Mouse (Mus musculus) myocyte (in vitro differentiated cells): Measurements from ENCODE around the gene Epn1. TPM values are rescaled to one million over a fixed set of nuclear protein-coding genes. Genes with fewer than 3 reads are reported as not detected.
A peak's percentile ranks its signal among the peaks of the same experiment; 100 is the strongest.

Source experiments
- H3K27me3 ChIP-seq: one replicate; pipeline ENCODE4 v1.6.1; 2011; ENCODE audit not compliant: control insufficient read depth, insufficient read depth, insufficient read length
- H3K36me3 ChIP-seq: one replicate; pipeline ENCODE4 v1.6.1; 2011; ENCODE audit not compliant: control insufficient read depth, insufficient read depth
- H3K4me2 ChIP-seq: one replicate; pipeline ENCODE4 v1.6.1; 2011; ENCODE audit warnings: low read depth, control low read depth
- H3K4me3 ChIP-seq: one replicate; pipeline ENCODE4 v1.5.1; 2011; ENCODE audit warnings: mild to moderate bottlenecking, control low read depth, moderate library complexity
- H3K79me2 ChIP-seq: one replicate; pipeline ENCODE4 v1.6.1; 2011; ENCODE audit not compliant: control insufficient read depth, insufficient read depth
- H3ac ChIP-seq: one replicate; pipeline ENCODE4 v1.6.1; 2011; ENCODE audit not compliant: control insufficient read depth, insufficient read length
- CEBPB ChIP-seq: IDR thresholded peaks from 2 replicates; pipeline ENCODE4 v1.6.1; 2011; ENCODE audit warnings: mild to moderate bottlenecking, moderate library complexity; ENCODE audit not compliant: poor library complexity, insufficient read depth, severe bottlenecking
- E2F4 ChIP-seq: IDR thresholded peaks from one replicate; pipeline ENCODE4 v1.6.1; 2011; ENCODE audit warnings: mild to moderate bottlenecking, control low read depth, moderate library complexity; ENCODE audit not compliant: insufficient read depth
- MAX ChIP-seq: IDR thresholded peaks from one replicate; pipeline ENCODE4 v1.6.1; 2011; ENCODE audit warnings: low read depth, mild to moderate bottlenecking, control low read depth
- MYOD1 ChIP-seq, 3 experiments: IDR thresholded peaks; one replicate each; pipeline ENCODE4 v1.6.1; 2011; ENCODE audit warnings: control low read depth in 2 of 3, low read depth in 2 of 3, mild to moderate bottlenecking in 2 of 3, moderate library complexity in 1 of 3; ENCODE audit not compliant: insufficient read length in 2 of 3, control insufficient read depth in 1 of 3
- MYOG ChIP-seq, 3 experiments: IDR thresholded peaks; one replicate each; pipeline ENCODE4 v1.6.1; 2011; ENCODE audit warnings: control low read depth in 2 of 3, low read depth in 2 of 3, mild to moderate bottlenecking in 2 of 3; ENCODE audit not compliant: insufficient read length in 2 of 3, control insufficient read depth in 1 of 3, insufficient read depth in 1 of 3
- POLR2A ChIP-seq: IDR thresholded peaks from one replicate; pipeline ENCODE4 v1.6.1; 2011; ENCODE audit warnings: low read depth, mild to moderate bottlenecking, control low read depth, moderate library complexity; ENCODE audit not compliant: insufficient read length
- POLR2AphosphoS2 ChIP-seq: IDR thresholded peaks from one replicate; pipeline ENCODE4 v1.6.1; 2011; ENCODE audit warnings: low read depth, control low read depth; ENCODE audit not compliant: insufficient read length
- REST ChIP-seq: IDR thresholded peaks from one replicate; pipeline ENCODE4 v1.6.1; 2011; ENCODE audit warnings: mild to moderate bottlenecking, control low read depth, moderate library complexity; ENCODE audit not compliant: insufficient read depth, insufficient read length
- SRF ChIP-seq: IDR thresholded peaks from one replicate; pipeline ENCODE4 v1.6.1; 2011; ENCODE audit warnings: low read depth; ENCODE audit not compliant: control insufficient read depth, insufficient read length
- TCF12 ChIP-seq: IDR thresholded peaks from one replicate; pipeline ENCODE4 v1.6.1; 2011; ENCODE audit warnings: mild to moderate bottlenecking, control low read depth; ENCODE audit not compliant: poor library complexity, insufficient read depth, severe bottlenecking
- TCF3 ChIP-seq: IDR thresholded peaks from one replicate; pipeline ENCODE4 v1.6.1; 2011; ENCODE audit warnings: low read depth, control low read depth; ENCODE audit not compliant: insufficient read length
- USF1 ChIP-seq: IDR thresholded peaks from one replicate; pipeline ENCODE4 v1.6.1; 2011; ENCODE audit warnings: low read depth, mild to moderate bottlenecking, control low read depth, moderate library complexity
- polyA plus RNA-seq: library from polyadenylated mRNA; unstranded; fragments of >200 nt; fragmentation: generic; extraction: Trizol; gene quantifications from one replicate; pipeline ENCODE4 v1.2.1, GENCODE M21; 2012; ENCODE audit warnings: missing spikeins

Gene Epn1
- 118 TPM for polyA plus RNA-seq

DNA sequence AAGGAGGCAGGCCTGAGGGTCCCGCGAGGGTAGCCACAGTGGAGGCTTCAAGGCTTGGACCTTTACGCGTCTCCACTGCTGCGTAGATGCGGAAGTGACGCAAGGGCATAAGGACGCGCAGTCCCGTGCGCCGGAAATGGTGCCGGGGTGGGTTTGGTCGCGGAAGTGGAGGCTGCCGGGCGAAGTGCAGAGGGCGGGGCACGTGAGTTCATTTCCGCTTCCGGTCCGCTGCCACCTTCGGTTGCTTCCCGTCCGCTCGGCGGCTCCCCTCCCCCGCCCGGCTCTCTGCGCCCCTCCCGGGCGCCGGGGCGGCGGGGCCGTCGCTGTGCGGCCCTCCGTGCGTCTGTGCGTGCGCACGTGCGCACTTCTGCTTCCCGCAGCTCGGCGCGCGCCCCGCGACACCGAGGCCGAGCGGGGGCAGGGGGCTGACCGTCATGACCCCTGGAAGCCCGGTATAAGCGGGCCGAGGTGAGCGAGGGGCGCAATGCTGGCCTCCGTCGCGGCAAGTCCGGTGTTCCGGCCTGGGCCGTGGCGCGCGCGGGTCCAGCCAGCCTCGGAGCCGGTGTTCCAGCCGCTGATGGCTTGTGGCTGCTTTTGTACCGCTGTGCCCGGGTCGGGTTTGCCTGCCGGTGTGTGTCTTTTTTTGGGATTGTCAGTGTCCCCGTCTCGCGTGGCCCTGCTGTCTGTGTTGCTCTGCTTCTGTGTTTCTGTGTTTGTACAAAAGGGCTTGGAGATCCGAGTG, at the start of gene Epn1:
TSS of gene Epn1 (plus strand) at position 226 of the 742 bp plus-strand sequence.
- H3K4me3 ChIP-seq = peak within 1 kb of the TSS; percentile 48
- peak within 1 kb of the TSS; percentile 74 for H3ac ChIP-seq
- no peaks in the 10 kb centered on the region for H3K27me3 ChIP-seq
- H3K4me2 ChIP-seq = peak within 1 kb of the TSS; percentile 77
- TF ChIP-seq E2F4 = no peak
- peak; percentile 100 for TF ChIP-seq POLR2AphosphoS2
- peak in 1 of 3 experiments; percentile 8 for TF ChIP-seq MYOD1 (IDR thresholded peaks at IDR 0.05; ENCODE audit: control insufficient read depth in 1 of 3, insufficient read length in 2 of 3, low read depth in 2 of 3)
- TF ChIP-seq USF1 = peak; percentile 11
- peak; percentile 68 for TF ChIP-seq POLR2A
- TF ChIP-seq MAX = no peak
- peaks cover 53% of the 10 kb centered on the region for H3K79me2 ChIP-seq
- H3K36me3 ChIP-seq = peaks cover 36% of the 10 kb centered on the region

DNA sequence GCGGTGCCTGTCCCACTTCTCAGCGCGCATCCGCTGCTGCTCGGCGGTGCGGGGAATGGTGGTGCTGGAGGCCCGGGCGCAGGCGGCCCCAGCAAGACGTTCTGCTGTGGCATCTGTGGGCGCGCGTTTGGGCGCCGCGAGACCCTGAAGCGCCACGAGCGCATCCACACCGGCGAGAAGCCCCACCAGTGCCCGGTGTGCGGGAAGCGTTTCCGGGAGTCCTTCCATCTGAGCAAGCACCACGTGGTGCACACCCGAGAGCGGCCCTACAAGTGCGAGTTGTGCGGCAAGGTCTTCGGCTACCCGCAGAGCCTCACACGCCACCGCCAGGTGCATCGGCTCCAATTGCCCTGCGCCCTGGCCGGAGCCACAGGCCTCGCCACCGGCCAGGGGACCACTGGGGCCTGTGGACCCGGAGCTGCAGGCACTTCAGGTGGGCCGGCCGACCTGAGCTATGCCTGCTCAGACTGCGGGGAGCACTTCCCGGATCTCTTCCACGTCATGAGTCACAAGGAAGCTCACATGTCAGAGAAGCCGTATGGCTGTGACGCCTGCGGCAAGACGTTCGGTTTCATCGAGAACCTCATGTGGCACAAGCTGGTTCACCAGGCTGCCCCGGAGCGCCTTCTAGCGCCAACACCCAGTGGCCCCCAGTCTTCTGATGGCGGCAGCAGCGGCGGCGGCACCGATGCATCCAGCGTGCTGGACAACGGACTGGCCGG, 49.3 kb upstream of the Epn1 start:
- no peak overlapping the region for H3ac ChIP-seq
- no peak for TF ChIP-seq MAX
- H3K4me3 ChIP-seq = no peak overlapping the region
- H3K4me2 ChIP-seq = no peak overlapping the region
- H3K79me2 ChIP-seq = peaks cover 7% of the 10 kb centered on the region
- H3K27me3 ChIP-seq = no peaks in the 10 kb centered on the region
- peaks cover 26% of the 10 kb centered on the region for H3K36me3 ChIP-seq

DNA sequence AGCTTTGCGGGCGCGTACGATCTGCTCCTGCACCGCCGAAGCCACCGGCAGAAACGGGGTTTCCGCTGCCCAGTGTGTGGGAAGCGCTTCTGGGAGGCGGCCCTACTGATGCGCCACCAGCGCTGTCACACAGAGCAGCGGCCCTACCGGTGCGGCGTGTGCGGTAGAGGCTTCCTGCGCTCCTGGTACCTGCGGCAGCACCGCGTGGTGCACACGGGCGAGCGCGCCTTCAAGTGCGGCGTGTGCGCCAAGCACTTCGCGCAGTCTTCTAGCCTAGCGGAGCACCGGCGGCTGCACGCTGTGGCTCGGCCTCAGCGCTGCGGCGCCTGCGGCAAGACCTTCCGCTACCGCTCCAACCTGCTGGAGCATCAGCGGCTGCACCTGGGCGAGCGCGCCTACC, 48.5 kb upstream of the Epn1 start:
- H3K27me3 ChIP-seq = no peaks in the 10 kb centered on the region
- TF ChIP-seq POLR2A = no peak
- TF ChIP-seq MYOG (IDR thresholded peaks at IDR 0.05; ENCODE audit: control insufficient read depth in 1 of 3, insufficient read depth in 1 of 3, insufficient read length in 2 of 3, low read depth in 2 of 3) = no peak
- peak; percentile 52 for TF ChIP-seq POLR2AphosphoS2
- TF ChIP-seq TCF12 = no peak
- TF ChIP-seq CEBPB = no peak
- H3K79me2 ChIP-seq = no peaks in the 10 kb centered on the region
- H3K4me2 ChIP-seq = no peak overlapping the region
- peaks cover 25% of the 10 kb centered on the region for H3K36me3 ChIP-seq
- H3K4me3 ChIP-seq = no peak overlapping the region
- no peak overlapping the region for H3ac ChIP-seq

DNA sequence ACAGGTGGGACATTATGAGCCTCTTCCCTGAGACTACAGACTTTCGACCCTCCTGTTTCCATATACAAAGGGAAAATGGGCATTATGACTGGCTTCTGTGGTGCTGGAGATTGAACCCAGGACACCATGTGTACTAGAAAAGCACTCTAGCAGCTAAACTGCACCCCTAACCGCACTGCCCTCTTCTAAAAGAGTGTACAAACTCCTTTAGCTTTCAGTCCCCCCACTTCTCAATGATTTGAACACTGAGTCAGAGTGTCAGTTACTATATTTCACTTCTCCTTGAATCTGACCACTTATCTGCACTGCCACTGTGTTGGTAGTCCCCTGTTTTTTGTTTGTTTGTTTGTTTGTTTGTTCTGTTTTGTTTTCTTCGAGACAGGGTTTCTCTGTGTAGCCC, 46.2 kb upstream of the Epn1 start, which contains the start of gene 4632433K11Rik:
TSS of gene 4632433K11Rik (plus strand) at position 301 of the 400 bp plus-strand sequence.
- Histone ChIP-seq H3K4me3 (no peak within 1 kb of the TSS), H3K27me3 (no peaks in the 10 kb centered on the region), H3K4me2 (no peak within 1 kb of the TSS), H3ac (no peak within 1 kb of the TSS), H3K36me3 (peaks cover 12% of the 10 kb centered on the region), H3K79me2 (no peaks in the 10 kb centered on the region)
- TF ChIP-seq SRF (no peak), POLR2A (no peak), MAX (no peak), USF1 (no peak), MYOG (IDR thresholded peaks at IDR 0.05; ENCODE audit: control insufficient read depth in 1 of 3, insufficient read depth in 1 of 3, insufficient read length in 2 of 3, low read depth in 2 of 3) (no peak), REST (no peak), CEBPB (no peak), MYOD1 (IDR thresholded peaks at IDR 0.05; ENCODE audit: control insufficient read depth in 1 of 3, insufficient read length in 2 of 3, low read depth in 2 of 3) (no peak), POLR2AphosphoS2 (no peak), TCF12 (no peak), TCF3 (no peak), E2F4 (no peak)

DNA sequence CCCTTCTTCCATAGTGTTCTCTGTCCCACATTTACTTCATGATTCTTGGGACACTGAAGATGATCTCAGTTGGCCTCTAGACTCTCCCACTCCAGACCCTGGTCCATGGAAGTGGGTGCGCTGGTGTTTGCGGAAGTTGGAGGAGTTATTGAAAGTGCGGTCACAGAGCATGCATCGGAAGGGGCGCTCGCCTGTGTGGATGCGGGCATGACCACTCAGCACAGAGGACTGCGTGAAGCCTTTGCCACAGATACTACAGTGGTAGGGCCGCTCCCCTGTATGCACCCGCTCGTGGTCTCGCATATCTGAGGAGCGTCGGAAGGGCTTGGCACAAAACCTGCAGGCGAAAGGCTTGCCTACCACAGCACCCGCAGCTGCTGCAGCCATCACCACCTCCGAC, 44.4 kb upstream of the Epn1 start:
- Histone ChIP-seq H3ac (no peak overlapping the region), H3K27me3 (no peaks in the 10 kb centered on the region), H3K36me3 (peaks cover 12% of the 10 kb centered on the region), H3K79me2 (no peaks in the 10 kb centered on the region), H3K4me3 (no peak overlapping the region), H3K4me2 (no peak overlapping the region)
- TF ChIP-seq POLR2AphosphoS2 (peak; percentile 55), MYOD1 (IDR thresholded peaks at IDR 0.05; ENCODE audit: control insufficient read depth in 1 of 3, insufficient read length in 2 of 3, low read depth in 2 of 3) (no peak), TCF3 (no peak)
